Mouse (Mus musculus): ENCODE data around the gene Ly6c2. TPM values are rescaled to one million over a fixed set of nuclear protein-coding genes. Genes with fewer than 3 reads are reported as not detected.
A peak's percentile ranks its signal among the peaks of the same experiment; 100 is the strongest.
"Not testable (repeated sequence)": the region's sequence is repeated elsewhere in the genome, so short reads cannot be mapped to it uniquely, and the experiment has no call there.

Gene Ly6c2
- 1 to 10 TPM; 3.5 to 7.4 TPM for total RNA-seq (2021)
- long read RNA-seq, experiment 1, result 0 reads
- long read RNA-seq, experiment 2, result 0 reads

DNA sequence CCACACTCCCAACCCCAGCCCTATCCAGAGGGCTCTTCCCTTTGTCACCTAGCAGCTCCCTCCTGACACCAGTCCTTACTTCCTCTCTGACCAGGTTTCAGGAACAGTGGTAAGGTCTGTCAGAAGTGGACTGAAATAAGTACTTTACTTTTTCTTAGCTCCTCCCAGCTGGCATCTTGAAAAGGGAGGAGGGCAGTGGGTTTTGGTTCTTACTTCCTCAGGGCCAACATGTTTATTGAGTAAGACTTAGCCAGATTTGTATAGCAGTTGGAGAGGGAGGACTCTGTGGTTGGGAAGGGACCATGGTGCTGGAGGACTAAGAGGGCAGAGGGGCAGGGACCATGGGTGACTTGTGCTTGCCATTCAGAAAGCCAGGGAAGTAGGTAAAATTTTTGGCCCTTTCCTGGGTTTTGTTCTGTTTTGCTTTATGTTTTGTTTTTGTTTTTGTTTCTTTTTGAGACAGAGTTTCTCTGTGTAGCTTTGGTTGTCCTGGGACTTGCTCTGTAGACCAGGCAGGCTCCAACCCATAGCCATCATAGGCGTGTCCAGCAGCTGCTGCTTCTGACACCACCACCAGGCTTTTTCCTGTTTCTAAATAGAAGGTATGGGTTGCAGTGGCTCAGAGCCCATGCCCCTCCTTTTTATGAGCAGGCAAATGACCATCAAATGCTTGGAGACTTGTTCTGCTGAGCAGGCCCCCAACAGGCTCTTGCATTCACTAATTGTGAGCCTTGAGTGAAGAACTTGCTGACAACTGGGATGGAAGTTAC is at the start of gene Ly6c2:
Ly6c2 (minus strand) TSS at position 110 of the 770 bp plus-strand sequence.
- not testable (repeated sequence) for DNase-seq

DNA sequence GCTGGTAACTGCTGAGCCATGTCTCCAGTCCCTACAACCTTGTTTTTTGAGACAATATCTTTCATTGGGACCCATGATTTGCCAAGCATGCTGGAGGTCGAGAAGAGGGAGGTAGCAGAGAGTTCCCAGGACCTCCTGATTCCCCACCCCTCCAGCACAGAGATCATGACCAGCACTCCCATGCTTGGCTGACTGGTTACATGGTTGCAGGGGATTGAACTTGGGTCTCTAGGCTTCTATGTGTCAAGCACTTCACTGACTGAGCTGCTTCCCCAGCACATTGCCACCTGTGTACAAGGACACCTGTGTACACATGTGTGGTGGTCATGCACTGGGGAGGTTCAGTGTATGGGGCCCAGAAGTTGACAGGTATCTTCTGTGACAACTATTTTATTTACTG is 45.9 kb upstream of the Ly6c2 start:
- no peak for DNase-seq

DNA sequence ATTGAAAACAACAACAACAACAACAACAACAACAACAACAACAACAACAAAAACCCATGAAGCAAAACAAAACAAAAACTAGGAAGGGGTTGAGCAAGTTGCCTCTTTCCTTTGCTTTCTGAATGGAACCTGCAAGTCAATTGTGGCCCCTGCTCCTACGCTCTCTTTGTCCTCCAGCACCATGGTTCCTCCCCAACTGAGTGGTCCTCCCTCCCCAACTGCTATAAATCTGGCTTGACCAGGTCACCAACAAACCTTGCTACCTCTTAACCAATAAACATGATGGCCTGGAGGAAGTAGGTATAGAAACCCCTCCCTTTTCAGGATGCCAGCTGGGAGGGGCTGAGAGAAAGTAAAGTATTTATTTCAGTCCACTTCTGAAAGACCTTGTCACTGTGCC is 43.2 kb upstream of the Ly6c2 start, which contains the start of gene Ly6g:
Ly6g (plus strand) TSS at position 301 of the 400 bp plus-strand sequence.
- DNase-seq, result no peak

DNA sequence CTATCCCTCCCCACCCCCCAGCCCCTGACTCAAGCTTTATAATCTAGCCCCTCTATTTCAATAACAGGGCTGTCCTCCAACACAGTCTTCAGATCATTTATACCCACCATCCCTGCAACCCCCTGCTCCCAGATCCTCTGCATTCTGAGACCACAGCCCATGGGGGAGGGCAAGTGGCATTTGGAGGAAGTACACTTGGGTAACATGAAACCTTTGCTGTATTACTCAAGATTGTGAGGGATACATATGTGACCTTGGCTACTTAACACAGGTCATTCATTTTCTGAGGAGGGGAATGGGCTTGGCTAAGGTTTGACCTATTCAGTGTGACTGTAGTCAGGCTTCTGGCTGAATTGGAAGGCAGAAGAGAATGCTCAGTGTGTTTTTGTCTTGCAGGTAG is 41.3 kb upstream of the Ly6c2 start:
- DNase-seq, result no peak

DNA sequence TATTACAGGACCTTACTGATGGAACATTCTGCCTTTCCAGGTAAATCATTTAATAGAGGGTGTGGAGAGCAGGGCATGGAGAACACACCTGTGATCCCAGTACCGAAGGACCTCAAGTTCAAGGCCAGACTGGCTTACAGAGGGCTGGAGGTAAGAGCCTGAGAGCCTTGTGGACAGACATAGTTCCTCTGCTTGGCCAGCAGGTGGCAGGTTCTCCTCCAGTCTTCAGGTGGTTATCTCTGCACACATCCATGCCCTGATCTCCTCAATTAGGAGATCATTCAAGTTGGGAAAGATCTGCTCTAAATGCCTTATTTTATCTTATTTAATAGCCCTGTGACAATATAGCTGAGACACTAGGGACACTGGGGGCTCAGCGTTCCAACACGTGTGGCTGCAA is 32.0 kb upstream of the Ly6c2 start:
- DNase-seq, result peak; percentile 5 to 13

DNA sequence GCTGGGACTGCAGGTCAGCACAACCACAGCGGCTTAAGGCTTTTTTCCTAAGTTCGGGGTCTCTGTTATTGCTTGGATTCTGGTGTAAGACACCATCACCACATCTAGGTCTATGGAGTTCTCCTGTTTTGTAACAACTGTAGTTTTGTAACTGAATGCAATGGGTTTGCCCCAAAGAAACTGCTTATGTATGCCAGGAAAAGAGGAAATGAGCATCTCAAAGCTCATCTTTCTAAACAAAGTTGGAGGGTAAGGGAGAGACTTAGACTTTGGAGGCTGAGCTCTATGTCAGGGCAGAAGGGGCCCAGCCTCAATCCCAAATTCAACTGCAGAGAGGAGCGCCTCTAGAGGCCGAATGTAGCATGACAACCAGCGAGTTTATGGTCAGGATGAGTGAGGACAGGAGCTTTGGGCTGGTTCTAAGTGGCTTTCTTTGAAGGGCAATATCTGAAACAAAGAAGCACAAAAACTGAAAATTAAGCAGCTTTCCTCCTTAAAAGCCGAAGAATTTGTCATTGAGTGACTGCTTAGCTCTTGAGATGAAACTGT is 30.1 kb upstream of the Ly6c2 start:
- DNase-seq, result peak; percentile 10 to 23

DNA sequence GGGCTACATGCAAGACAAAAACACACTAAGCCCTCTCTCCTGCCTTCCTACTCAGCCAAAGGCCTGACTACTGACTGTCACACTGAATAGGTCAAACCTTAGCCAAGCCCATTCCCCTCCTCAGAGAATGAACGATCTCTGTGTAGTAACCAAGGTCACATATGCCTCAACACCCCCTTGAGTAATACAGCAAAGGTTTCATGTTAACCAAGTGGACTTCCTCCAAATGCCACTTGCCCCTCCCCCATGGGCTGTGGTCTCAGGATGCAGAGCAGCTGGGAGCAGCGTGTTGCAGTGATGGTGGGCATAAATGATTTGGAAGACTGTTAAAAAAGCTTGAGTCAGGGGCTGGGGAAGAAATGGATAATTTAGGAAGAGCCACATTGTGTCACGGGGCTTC is 26.0 kb upstream of the Ly6c2 start:
- not testable (repeated sequence) for DNase-seq

DNA sequence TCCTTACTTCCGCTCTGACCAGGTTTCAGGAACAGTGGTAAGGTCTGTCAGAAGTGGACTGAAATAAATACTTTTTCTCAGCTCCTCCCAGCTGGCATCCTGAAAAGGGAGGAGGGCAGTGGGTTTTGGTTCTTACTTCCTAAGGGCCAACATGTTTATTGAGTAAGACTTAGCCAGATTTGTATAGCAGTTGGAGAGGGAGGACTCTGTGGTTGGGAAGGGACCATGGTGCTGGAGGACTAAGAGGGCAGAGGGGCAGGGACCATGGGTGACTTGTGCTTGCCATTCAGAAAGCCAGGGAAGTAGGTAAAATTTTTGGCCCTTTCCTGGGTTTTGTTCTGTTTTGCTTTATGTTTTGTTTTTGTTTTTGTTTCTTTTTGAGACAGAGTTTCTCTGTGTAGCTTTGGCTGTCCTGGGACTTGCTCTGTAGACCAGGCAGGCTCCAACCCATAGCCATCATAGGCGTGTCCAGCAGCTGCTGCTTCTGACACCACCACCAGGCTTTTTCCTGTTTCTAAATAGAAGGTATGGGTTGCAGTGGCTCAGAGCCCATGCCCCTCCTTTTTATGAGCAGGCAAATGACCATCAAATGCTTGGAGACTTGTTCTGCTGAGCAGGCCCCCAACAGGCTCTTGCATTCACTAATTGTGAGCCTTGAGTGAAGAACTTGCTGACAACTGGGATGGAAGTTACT is 23.5 kb upstream of the Ly6c2 start:
- DNase-seq, result not testable (repeated sequence)

DNA sequence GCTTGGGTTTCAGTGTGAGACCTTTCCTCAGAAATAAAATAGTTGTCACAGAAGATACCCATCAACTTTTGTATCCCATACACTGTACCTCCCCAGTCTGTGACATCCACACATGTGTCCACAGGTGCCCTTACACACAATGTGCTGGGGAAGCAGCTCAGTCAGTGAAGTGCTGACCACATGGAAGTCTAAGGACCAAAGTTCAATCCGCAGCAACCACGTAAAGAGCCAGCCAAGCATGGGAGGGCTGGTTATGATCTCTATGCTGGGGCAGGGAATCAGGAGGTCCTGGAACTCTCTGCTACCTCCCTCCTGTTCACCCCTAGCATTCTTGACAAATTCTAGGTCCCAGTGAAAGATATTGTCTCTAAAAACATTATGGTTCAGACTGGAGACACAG is 20.6 kb upstream of the Ly6c2 start:
- DNase-seq, result not testable (repeated sequence)

DNA sequence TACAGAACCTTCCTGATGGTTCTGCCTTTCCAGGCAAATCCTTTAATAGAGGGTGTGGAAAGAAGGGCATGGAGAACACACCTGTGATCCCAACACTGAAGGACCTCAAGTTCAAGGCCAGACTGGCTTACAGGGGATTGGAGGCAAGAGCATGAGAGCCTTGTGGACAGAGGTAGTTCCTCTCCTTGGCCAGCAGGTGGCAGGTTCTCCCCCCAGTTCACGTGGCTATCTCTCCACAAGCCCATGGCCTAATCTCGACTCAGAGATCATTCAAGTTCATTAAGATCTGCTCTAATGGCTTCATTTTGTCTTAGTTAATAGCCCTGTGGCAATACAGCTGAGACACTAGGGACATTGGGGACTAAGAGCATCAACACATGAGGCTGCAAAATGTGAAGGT is 8.3 kb upstream of the Ly6c2 start:
- DNase-seq, result peak; percentile 19 to 43

DNA sequence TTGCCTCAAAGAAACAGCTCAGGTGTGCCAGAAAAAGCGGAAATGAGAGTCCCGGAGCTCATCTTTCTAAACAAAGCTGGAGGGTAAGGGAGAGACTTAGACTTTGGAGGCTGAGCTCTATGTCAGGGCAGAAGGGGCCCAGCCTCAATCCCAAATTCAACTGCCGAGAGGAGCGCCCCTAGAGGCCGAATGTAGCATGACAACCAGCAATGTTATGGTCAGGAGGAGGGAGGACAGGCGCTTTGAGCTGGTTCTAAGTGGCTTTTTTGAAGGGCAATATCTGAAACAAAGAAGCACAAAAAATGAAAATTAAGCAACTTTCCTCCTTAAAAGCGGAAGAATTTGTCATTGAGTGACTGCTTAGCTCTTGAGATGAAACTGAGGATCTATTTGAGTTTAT is 7.0 kb upstream of the Ly6c2 start:
- peak; percentile 40 to 44 for DNase-seq

DNA sequence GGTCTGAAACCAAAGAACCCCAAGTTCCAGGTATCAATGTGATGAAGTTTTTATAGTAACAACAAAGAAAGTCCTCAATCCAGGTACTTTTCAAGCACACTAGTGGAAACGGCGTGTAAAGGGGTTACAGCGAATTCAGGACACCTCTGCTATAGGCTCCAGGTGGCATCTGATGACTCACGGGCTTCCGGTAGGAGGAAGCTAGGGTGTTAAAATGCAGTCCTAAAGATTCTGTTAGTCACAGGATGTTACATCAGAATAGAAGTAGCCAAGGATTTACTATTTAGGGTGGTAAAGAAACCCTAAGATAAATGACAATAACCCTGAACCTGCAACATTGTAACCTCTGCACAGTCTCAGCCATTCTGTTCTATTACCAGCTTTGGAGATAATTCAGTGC is 5.7 kb upstream of the Ly6c2 start:
- DNase-seq, result not testable (repeated sequence)

DNA sequence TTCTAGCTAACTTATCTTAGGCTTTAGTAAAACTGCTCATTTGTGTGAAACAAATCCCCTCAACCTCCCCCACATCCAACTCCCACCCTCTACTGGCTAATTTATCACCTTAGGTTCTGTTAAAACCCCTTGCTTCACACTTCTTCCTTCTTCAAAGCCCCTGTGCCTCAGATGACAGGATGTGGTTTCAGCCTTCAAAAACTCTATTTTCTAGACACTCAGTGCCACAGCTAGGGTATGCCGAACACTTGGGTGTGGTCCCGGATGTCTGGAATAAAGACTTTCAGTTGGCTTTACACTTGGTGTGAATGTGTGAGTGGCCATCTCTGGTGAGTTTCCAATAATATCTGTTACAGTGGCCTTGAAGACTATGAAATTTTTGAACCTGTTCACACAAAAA is 4.8 kb upstream of the Ly6c2 start:
- DNase-seq, result no peak

DNA sequence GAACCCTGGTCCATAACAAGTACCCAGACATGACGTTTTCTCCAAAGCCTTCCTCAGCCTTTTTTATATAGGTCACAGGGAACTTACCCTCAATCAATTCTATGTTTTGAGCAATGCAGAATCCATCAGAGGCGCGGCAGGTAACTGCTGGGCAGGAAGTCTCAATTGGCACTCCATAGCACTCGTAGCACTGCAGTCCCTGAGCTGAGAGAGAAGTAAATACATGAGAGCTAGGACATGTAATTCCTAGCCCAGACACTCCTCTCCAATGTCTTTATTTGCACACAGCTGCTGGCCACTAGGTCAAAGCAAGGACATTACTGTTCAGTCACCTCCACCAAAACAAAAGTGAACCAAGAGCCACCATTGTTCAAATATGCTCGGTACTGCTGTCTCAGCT is 1.3 kb downstream of the Ly6c2 start:
- DNase-seq, result not testable (repeated sequence)

DNA sequence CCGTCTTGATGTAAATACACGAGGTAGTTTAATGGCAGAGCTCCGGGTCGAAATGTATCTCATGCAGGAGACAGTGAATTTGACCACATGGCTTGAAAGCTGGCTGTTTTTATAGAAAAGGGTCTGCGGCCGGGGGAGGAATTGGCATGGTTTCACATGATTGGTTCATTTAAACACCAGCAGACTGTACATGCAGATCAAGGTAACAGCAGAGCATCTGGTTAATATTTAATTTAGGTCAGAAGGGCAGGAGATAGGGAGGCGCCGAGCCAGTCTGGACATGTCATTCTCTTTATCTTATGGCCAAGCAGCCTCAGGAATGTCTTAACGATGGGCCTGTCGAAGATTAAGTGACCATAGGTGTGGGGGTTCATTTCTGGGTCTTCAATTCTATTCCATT is 12.5 kb downstream of the Ly6c2 start:
- DNase-seq, result no peak

DNA sequence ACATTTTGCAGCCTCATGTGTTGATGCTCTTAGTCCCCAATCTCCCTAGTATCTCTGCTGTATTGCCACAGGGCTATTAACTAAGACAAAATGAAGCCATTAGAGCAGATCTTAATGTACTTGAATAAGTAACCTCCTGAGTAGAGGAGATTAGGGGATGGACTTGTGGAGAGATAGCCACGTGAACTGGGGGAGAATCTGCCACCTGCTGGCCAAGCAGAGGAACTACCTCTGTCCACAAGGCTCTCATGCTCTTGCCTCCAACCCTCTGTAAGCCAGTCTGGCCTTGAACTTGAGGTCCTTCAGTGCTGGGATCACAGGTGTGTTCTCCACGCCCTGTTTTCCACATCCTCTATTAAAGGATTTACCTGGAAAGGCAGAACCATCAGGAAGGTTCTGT is 23.7 kb downstream of the Ly6c2 start:
- DNase-seq, result peak in 1 of 2 experiments; percentile 11

DNA sequence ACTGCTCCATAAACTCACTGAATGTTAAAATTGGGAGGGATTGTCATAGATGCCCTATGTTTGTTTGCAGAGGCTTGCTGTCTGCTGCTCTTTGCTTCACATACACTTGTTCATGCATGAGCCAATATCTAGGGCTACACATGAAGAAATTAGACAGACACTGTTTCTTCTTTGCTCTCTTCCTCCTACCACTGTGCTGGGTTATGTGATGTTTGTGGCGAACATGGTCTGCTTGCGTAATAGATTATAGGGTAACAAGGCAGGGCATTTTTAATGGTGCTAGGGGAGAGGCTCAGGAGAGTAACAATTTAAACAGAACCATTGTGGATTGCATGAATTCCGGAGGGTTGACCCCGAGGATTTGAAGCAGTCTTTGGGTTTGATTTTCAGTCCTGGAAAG is 41.8 kb downstream of the Ly6c2 start:
- DNase-seq, result no peak

DNA sequence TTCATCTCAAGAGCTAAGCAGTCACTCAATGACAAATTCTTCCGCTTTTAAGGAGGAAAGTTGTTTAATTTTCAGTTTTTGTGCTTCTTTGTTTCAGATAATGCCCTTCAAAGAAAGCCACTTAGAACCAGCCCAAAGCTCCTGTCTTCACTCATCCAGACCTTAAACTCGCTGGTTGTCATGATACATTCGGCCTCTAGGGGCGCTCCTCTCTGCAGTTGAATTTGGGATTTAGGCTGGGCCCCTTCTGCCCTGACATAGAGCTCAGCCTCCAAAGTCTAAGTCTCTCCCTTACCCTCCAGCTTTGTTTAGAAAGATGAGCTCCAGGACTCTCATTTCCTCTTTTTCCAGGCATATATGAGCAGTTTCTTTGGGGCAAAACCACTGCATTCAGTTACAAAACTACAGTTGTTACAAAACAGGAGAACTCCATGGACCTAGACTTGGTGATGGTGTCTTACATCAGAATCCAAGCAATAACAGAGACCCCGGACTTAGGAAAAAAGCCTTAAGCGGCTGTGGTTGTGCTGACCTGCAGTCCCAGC is 49.7 kb downstream of the Ly6c2 start:
- DNase-seq, result peak; percentile 67 to 78

DNA sequence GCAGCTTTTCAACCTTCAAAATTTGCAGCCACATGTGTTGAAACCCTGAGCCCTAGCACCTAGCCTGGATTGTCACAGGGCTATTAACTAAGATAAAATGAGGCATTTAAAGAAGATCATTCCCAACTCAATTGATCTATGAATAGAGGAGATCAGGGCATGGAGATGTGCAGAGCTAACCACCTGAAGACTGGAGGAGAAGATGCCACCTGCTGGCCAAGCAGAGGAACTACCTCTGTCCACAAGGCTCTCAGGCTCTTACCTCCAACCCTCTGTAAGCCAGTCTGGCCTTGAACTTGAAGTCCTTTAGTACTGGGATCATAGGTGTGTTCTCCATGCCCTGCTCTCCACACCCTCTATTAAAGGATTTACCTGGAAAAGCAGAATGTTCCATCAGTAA is 51.3 kb downstream of the Ly6c2 start:
- peak; percentile 60 to 73 for DNase-seq

All from adrenal gland, postnatal 36 days (tissue).